Mouse (Mus musculus) heart, adult 2 months (tissue): Measurements from ENCODE around the gene Sesn1.

Experiments
- CTCF ChIP-seq: fragments of 200-600 bp; IDR thresholded peaks from 2 replicates; pipeline ENCODE4 v1.8.1; 2022; ENCODE audit warnings: antibody characterized with exemption, mild to moderate bottlenecking, moderate library complexity
- POLR2A ChIP-seq: fragments of 200-500 bp; IDR thresholded peaks from 2 replicates; pipeline ENCODE4 v1.6.1; 2011; ENCODE audit warnings: mild to moderate bottlenecking, low read depth, low read length, control low read depth; ENCODE audit not compliant: insufficient read depth

- no peak for TF ChIP-seq CTCF
- TF ChIP-seq POLR2A = no peak
Measured at GRCm38 (mm10) chr10:41871564-41871963, 61.8 kb downstream of the Sesn1 start.
